Mouse (Mus musculus) G1E (cell line): ENCODE data around the gene Celf2.

Source experiments
- CTCF ChIP-seq: IDR thresholded peaks from 2 replicates; pipeline ENCODE4 v1.5.1; 2012; ENCODE audit warnings: low read depth, low read length, inconsistent platforms, mixed read lengths
- GATA1 ChIP-seq: IDR thresholded peaks from 2 replicates; pipeline ENCODE4 v1.6.1; 2012; ENCODE audit warnings: borderline replicate concordance, low read length, inconsistent platforms, mixed read lengths
- POLR2AphosphoS5 ChIP-seq: IDR thresholded peaks from 2 replicates; pipeline ENCODE4 v1.6.1; 2012; ENCODE audit warnings: low read depth, low read length, inconsistent platforms; ENCODE audit not compliant: insufficient replicate concordance
- TAL1 ChIP-seq: conservative IDR thresholded peaks from 2 replicates; pipeline ENCODE4 v1.6.1; 2012; ENCODE audit warnings: low read depth, low read length, inconsistent platforms, mixed read lengths

DNA sequence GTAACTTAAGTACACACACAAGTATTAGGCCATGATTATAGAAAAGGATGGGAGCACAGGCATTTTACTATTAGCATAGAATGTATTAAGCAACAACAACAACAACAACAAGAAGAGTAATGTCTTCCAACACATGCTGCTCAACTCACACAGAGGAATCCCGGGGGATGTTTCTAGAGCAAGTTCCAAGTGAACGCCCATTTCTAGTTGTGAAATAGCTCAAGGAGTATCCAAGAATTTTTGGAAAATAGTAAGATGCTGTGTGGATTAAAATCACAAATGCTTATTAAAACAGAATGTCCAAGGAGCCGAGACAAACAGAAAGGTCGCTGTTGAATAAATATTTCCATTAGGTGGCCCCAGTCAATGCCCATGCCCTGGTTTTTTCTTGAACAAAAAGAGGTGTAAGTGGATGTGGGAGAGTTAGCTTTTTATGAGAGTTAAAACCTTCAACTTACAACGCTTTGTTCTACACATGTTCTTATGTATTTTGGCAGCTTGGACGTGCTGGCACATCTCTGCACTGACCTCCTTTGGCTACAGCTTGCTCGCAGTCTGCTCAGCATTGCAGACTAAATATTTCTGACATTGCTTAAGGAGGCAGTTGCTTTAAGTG lies 448.8 kb downstream of the Celf2 start:
- TF ChIP-seq CTCF = no peak
- TF ChIP-seq GATA1 = no peak
- TF ChIP-seq POLR2AphosphoS5 = no peak
- no peak for TF ChIP-seq TAL1
